Comparison of ENCODE assay signal across 8 mouse cellular contexts in the genomic region with DNA sequence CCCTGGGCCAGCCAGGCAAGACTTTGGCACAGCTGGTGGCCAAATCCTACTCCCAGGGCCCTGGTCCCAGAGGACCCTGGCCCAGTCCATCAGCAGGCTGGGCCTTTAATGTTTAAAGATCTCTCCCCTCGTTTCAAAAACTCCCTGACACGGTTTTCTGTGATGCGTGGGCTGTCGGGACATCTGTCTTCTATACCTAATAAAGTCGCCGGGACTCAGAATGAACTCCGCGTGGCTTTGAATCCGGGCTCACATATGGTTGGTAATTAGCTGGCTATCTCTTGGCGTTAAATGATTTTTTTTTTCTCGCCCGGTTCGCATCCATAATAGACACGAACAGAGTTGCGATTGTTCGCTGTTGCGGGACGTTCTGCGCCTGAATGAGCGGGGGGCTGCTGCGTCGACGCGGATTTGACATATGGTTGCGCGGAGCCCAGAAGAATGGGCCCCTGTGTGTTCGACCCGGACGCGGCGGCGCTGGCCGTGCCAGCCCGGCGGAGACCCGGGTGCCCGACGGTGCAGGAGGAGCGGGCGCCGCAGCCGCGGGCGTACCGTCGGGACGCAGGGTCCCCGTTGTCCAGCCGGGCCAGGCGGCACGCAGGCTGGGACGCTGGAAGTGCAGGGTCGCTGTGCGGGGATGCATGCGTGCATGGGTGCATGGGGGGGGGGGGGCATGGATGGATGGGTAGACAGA. TPM values are rescaled to one million over a fixed set of nuclear protein-coding genes. Genes with fewer than 3 reads are reported as not detected.
DNase-seq lines count a peak whose midpoint lies in the region; ATAC-seq and TF ChIP-seq lines count a peak whose summit lies in the region.

No protein-coding gene starts in this region.

- 2% methylated on average over 55 of the region's 55 CpGs for WGBS in kidney, embryonic 16.5 days
- 3% methylated on average over 54 of the region's 55 CpGs for WGBS in embryonic facial prominence, embryonic 15.5 days
- WGBS in limb, embryonic 13.5 days: 2% methylated on average over 55 of the region's 55 CpGs
- WGBS in olfactory bulb, adult 2 months: 7% methylated on average over 55 of the region's 55 CpGs

- H3K27ac ChIP-seq in kidney, embryonic 16.5 days (ENCODE audit: low read length): no peak overlapping the region
- H3K27ac ChIP-seq in embryonic facial prominence, embryonic 15.5 days (replicated peaks): no peak overlapping the region
- H3K27ac ChIP-seq in limb, embryonic 13.5 days: no peak overlapping the region
- H3K27ac ChIP-seq in olfactory bulb, adult 2 months (ENCODE audit: insufficient read depth, low read depth, low read length): no peak overlapping the region

- peak; percentile 21; the same call in 1 of the 2 replicates for ATAC-seq in kidney, embryonic 16.5 days (ENCODE audit: low FRiP score, low TSS enrichment)
- ATAC-seq in embryonic facial prominence, embryonic 15.5 days (ENCODE audit: insufficient number of reproducible peaks, low FRiP score, low TSS enrichment, low read depth): no peak
- ATAC-seq in limb, embryonic 13.5 days (ENCODE audit: low FRiP score, low read depth): peak; percentile 17; the same call in 1 of the 2 replicates

- no peak for TF ChIP-seq CTCF in olfactory bulb, adult 2 months (IDR thresholded peaks at IDR 0.05; ENCODE audit: insufficient read depth, low read depth, low read length)

- H3K9ac ChIP-seq in kidney, embryonic 16.5 days (replicated peaks; ENCODE audit: low read length): peak overlapping the region; percentile 45
- H3K9ac ChIP-seq in embryonic facial prominence, embryonic 15.5 days: no peak overlapping the region
- H3K9ac ChIP-seq in limb, embryonic 13.5 days: peak overlapping the region; percentile 72

- no peaks in the 10 kb centered on the region for H3K36me3 ChIP-seq in kidney, embryonic 16.5 days (ENCODE audit: insufficient read depth, low read length)
- no peaks in the 10 kb centered on the region for H3K36me3 ChIP-seq in embryonic facial prominence, embryonic 15.5 days
- no peaks in the 10 kb centered on the region for H3K36me3 ChIP-seq in limb, embryonic 13.5 days

- peaks cover 20% of the 10 kb centered on the region for H3K4me1 ChIP-seq in kidney, embryonic 16.5 days (ENCODE audit: insufficient read depth, low read length)
- H3K4me1 ChIP-seq in embryonic facial prominence, embryonic 15.5 days: peaks cover 18% of the 10 kb centered on the region
- H3K4me1 ChIP-seq in limb, embryonic 13.5 days: peaks cover 29% of the 10 kb centered on the region
- peaks cover 10% of the 10 kb centered on the region for H3K4me1 ChIP-seq in olfactory bulb, adult 2 months (ENCODE audit: control insufficient read depth, insufficient read depth, low read length)

- H3K4me3 ChIP-seq in kidney, embryonic 16.5 days (ENCODE audit: low read length): peak overlapping the region; percentile 42
- H3K4me3 ChIP-seq in embryonic facial prominence, embryonic 15.5 days (replicated peaks): peak overlapping the region; percentile 36
- H3K4me3 ChIP-seq in limb, embryonic 13.5 days: peak overlapping the region; percentile 43
- peak overlapping the region; percentile 1; the same call in 1 of the 2 replicates for H3K4me3 ChIP-seq in olfactory bulb, adult 2 months (ENCODE audit: insufficient read depth, low read depth, low read length)

- peaks cover 35% of the 10 kb centered on the region for H3K27me3 ChIP-seq in kidney, embryonic 16.5 days (ENCODE audit: insufficient read depth, low read length)
- peaks cover 54% of the 10 kb centered on the region for H3K27me3 ChIP-seq in embryonic facial prominence, embryonic 15.5 days
- H3K27me3 ChIP-seq in limb, embryonic 13.5 days: peaks cover 54% of the 10 kb centered on the region

- DNase-seq in kidney, adult 18-20 months: no peak
- no peak for DNase-seq in ovary, adult 18-20 months (ENCODE audit: low spot score)
- DNase-seq in cerebellum, postnatal 4 days (ENCODE audit: low spot score in 2 of 2): no peak
- no peak for DNase-seq in frontal cortex, adult 2 months (ENCODE audit: extremely low spot score in 1 of 2, low spot score in 1 of 2)

- H3K9me3 ChIP-seq in kidney, embryonic 16.5 days (ENCODE audit: low read length): no peaks in the 10 kb centered on the region
- H3K9me3 ChIP-seq in embryonic facial prominence, embryonic 15.5 days (replicated peaks): no peaks in the 10 kb centered on the region
- H3K9me3 ChIP-seq in limb, embryonic 13.5 days: no peaks in the 10 kb centered on the region

- no peak for TF ChIP-seq POLR2A in olfactory bulb, adult 2 months (IDR thresholded peaks at IDR 0.05; ENCODE audit: insufficient read depth, low read depth, low read length)

- peak overlapping the region; percentile 67 for H3K4me2 ChIP-seq in kidney, embryonic 16.5 days (replicated peaks; ENCODE audit: low read depth, low read length)
- H3K4me2 ChIP-seq in embryonic facial prominence, embryonic 15.5 days (replicated peaks): peak overlapping the region; percentile 68
- H3K4me2 ChIP-seq in limb, embryonic 13.5 days (replicated peaks): peak overlapping the region; percentile 76

RNA-seq across cellular contexts. Expression of a gene that starts 15.7 kb away (rescaled TPM):
- 675 and 814 TPM in 2 replicates for polyA plus RNA-seq in kidney, embryonic 16.5 days (2015; fragmentation: Nextera tagmentation; extraction: Ambion mirVana)
- 1,694 and 1,933 TPM in 2 replicates for polyA plus RNA-seq in embryonic facial prominence, embryonic 15.5 days (2015; fragmentation: Nextera tagmentation; extraction: Ambion mirVana)
- polyA plus RNA-seq in limb, embryonic 13.5 days (2015; fragmentation: Nextera tagmentation; extraction: Ambion mirVana): 1,335 and 1,388 TPM in 2 replicates
- not detected in 2 replicates for polyA plus RNA-seq in olfactory bulb, adult 2 months (2012; ENCODE audit: insufficient read depth, insufficient read length, low replicate concordance, missing spikeins)
- 9.1 and 10.3 TPM in 2 replicates for polyA plus RNA-seq in frontal cortex, adult 2 months (2012; rRNA removed)

RNA-seq across cellular contexts. Expression of a gene that starts 28.4 kb away (rescaled TPM):
- polyA plus RNA-seq in kidney, embryonic 16.5 days (2015; fragmentation: Nextera tagmentation; extraction: Ambion mirVana): 7.2 and 8.3 TPM in 2 replicates
- polyA plus RNA-seq in embryonic facial prominence, embryonic 15.5 days (2015; fragmentation: Nextera tagmentation; extraction: Ambion mirVana): 3.6 and 4.0 TPM in 2 replicates
- polyA plus RNA-seq in limb, embryonic 13.5 days (2015; fragmentation: Nextera tagmentation; extraction: Ambion mirVana): 1.4 and 1.5 TPM in 2 replicates
- polyA plus RNA-seq in olfactory bulb, adult 2 months (2012; ENCODE audit: insufficient read depth, insufficient read length, low replicate concordance, missing spikeins): not detected in 2 replicates
- polyA plus RNA-seq in frontal cortex, adult 2 months (2012; rRNA removed): 0.74 and 1.1 TPM in 2 replicates

RNA-seq across cellular contexts. Expression of a gene that starts 57.8 kb away (rescaled TPM):
- polyA plus RNA-seq in kidney, embryonic 16.5 days (2015; fragmentation: Nextera tagmentation; extraction: Ambion mirVana): 9.1 and 10.4 TPM in 2 replicates
- polyA plus RNA-seq in embryonic facial prominence, embryonic 15.5 days (2015; fragmentation: Nextera tagmentation; extraction: Ambion mirVana): 6.3 and 8.8 TPM in 2 replicates
- 20.4 and 23.2 TPM in 2 replicates for polyA plus RNA-seq in limb, embryonic 13.5 days (2015; fragmentation: Nextera tagmentation; extraction: Ambion mirVana)
- polyA plus RNA-seq in olfactory bulb, adult 2 months (2012; ENCODE audit: insufficient read depth, insufficient read length, low replicate concordance, missing spikeins): not detected in 2 replicates
- 0.86 and 1.3 TPM in 2 replicates for polyA plus RNA-seq in frontal cortex, adult 2 months (2012; rRNA removed)

Comparison
In these comparisons a context has a peak if more than half of its experiments do, and no peak if none do; other contexts are left out.
1. RNA of a gene that starts 15.7 kb away (polyA plus RNA-seq): 1,694 to 1,933 TPM in embryonic facial prominence, embryonic 15.5 days, 1,335 to 1,388 TPM in limb, embryonic 13.5 days and 675 to 814 TPM in kidney, embryonic 16.5 days; 9.1 to 10.3 TPM in frontal cortex, adult 2 months and not detected in olfactory bulb, adult 2 months; every median in the first group is over 10 times any median in the second.
2. Peak in every context shown above with its lines, with median percentiles within 50 percentile points of each other: H3K4me2 ChIP-seq and H3K4me3 ChIP-seq.